Mouse (Mus musculus) frontal cortex, postnatal 14 days (tissue): Measurements from ENCODE around the gene Epn2.

ENCODE experiments used
- DNase-seq, 2 experiments: peaks; one replicate each; pipeline ENCODE4 v3.0.0; 2022; ENCODE audit warnings: low spot score in 2 of 2

Epn2 gene

DNA sequence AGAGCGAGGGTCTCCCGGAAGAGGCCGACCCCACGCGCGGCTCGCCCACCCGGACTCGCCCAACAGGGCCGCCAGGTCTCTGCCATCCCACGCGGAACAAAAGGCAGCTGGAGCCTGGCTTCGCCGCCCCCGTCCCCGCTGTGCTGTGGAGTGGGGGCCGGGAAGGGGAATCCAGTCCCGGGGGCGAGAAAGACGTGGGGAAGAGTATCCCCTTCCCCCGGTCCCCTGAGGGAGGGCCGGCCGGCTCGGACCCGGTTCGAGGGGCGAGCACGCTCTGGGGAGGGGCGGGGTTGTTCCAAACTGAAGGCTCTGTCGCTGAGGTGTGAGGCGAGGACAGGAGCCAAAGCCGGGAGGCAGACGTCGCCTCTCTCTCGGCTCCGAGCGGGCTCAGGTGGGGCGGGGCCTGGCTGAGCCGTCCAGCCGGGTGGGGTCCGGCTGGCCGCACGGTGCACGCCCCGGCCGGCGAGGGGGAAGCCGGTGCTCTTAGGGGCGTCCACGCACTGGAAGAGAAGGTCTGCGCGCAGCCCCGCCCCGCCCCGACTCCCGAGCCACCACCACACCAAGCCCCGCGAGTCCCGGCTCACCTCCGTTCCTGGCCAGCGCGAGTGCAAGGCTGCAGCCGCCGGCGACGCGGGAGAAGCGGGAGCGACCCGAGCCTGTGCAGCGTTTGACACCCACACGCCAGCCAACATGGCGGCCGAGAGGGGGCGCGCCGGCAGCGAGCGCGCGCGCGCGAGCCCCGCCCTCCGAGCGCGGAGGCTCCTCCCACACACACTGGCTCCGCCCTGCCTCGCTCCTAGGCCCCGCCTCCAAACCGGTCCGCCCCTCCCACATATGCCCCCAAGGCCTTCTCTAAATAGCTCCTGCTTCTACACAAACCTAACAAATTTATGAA is at the start of gene Epn2:
Gene Epn2 (minus strand): TSS at position 705 of the 895 bp plus-strand sequence.
- DNase-seq = peak; percentile 48 to 62

GRCm38 (mm10) chr11:61626509-61626908 is 47.0 kb upstream of the Epn2 start:
- DNase-seq = no peak

DNA sequence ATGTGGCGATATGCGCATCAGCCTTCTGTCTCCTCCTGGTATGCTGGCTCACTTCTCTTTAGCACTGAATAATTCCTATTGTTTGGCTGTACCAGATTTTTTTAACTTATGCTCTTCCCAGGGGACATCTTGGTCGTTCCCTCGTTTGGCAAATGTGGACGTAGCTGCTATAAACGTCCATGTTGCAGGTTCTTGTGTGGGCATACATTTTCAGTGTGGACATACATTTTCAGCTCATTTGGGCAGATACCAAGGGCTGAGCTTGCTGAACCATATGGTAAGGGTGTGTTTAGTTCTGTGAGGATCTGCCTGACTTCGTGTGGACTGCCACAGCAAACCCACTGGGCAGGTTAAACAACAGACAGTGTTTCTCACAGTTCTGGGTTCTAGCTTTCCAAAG is 45.6 kb upstream of the Epn2 start:
- DNase-seq = no peak

DNA sequence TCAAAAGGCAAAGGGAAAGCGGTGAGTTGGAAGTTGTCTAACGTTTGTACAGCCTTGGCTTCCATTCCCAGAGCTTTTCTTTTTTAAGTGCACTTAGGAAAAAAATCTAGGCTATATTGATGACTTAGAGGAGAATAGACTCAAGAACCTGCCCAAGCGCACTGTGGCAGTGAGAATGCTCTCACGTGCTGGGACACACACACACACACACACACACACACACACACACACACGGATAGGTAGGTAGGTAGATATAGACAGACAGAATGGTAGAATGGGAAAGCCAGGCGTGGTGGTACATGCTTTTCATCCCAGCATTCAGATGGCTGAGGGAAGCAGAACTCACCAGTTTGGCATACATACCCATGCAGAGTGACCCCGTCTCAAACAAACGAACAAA is 41.3 kb upstream of the Epn2 start:
- DNase-seq = no peak

DNA sequence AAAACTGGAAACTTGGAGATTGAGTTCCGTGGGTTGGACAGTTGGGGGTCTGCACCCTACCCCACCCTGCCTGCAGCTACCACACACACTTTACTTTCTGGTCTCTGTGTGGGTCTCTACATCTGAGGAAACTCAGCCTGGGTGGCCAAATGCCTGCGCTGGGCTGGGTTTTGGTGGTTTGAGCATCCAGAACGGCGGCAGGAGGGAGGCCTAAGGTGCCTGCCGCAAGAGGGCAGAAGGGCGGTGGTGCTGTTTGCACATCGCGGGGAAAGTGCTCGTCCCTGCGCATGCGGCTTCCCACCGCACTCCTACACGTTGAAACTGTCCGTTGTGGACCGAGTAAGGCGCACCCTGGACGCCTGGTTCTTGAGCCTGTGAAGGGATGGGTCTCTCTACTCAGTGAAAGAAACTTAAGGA is 40.8 kb upstream of the Epn2 start:
- DNase-seq = peak; percentile 67 to 72

- peak in 1 of 2 experiments; percentile 58 for DNase-seq
Measured at GRCm38 (mm10) chr11:61619791-61620241, 40.3 kb upstream of the Epn2 start.

GRCm38 (mm10) chr11:61619356-61619755 is 39.9 kb upstream of the Epn2 start:
- no peak for DNase-seq

GRCm38 (mm10) chr11:61618571-61618970 is 39.1 kb upstream of the Epn2 start:
- no peak for DNase-seq

- DNase-seq = no peak
Measured at GRCm38 (mm10) chr11:61618131-61618530, 38.6 kb upstream of the Epn2 start.

- DNase-seq = no peak
Measured at GRCm38 (mm10) chr11:61617293-61617975, 37.9 kb upstream of the Epn2 start.

DNA sequence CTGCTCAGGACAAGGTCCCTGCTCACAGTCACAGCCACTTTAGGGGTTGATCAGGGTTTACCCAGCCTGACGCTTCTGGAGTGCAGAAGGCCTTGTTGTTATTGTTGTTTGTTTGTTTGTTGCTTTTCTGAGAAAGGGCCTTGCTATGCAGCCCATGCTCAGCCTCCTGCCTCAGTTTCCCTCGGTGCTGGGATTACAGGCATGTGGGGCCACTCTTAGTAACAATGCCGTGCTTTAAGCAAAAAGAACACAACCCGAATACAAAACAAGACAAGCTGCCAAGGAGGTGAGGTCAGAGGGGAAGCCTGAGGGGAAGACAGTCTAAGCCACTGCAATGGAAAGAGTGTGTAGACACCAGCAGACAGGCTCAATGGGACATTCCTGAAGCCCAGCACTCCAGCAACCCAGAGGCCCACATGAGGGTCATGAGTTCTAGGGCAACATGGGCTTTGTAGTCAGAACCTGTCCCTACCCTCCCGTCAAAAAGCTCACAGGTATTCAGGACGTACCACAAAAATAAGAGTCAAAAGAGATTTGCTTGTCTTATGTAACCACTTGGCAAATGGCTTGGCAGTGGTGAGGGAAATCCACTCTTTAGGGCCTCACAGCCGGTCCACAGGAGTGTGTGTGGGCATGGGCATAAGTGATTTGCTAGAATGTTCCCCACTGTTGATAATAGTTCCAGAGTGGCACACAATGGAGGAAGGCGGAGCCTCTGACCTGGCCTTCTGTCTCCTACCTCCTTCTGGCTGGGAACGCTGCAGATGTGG is 37.2 kb upstream of the Epn2 start:
- DNase-seq = no peak

DNA sequence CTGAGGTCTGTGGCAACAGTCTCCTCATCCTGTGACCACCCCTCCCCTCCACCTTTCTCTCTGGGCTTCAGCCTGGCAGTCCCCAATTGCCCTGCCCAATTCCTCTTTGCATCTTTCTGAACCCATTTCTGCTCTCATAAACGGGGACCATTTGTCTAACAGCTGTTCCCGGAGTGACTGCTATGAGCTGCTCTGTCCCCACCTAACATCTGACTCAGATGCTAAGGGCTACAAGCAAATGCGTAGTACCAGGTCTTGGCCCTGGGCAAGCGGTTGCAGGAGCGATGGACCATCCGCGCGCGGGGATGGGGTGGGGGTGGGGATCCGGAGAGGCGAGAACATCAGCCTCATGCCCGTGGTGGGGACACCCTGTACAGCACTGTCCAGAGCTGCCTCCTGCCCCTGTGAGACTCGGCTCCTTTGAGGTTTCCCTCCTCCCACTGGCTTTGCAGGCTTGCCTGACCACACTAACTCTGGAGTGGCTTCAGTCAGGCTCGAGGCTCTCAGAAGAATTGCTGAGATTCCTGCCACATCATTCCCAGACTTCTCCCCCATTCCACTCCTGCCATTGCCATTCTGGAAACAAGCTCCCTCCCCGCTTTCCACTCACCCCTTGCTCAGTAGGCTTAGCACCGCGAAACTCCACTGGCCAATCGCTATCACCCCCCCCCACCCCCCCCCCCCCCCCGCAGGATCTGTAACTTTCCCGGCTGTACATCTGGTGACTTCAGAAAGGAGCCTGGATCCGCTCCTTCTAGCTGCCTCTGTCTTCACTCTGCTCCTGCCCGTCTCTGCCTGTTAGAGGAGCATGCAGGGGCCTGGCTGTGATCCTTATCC is 36.4 kb upstream of the Epn2 start:
- no peak for DNase-seq

DNA sequence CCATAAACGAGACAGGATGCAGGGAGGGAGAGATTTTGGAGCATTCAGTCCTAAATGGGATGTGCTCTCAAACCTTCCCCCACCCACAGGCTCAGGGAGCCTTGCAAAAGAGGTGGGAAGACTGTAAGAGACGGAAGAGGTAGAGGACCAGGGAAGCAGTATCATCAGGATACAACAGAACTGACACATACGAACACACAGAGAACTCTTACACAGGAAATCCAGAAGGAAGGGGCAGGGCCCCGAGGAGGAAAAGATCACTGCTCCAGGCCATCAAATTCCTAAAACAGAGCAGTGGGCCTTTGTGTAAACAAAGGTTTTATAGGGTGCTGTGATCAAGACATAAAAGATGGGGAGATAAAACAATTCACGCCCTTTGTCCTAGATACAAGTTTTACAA is 34.9 kb upstream of the Epn2 start:
- DNase-seq = no peak

DNA sequence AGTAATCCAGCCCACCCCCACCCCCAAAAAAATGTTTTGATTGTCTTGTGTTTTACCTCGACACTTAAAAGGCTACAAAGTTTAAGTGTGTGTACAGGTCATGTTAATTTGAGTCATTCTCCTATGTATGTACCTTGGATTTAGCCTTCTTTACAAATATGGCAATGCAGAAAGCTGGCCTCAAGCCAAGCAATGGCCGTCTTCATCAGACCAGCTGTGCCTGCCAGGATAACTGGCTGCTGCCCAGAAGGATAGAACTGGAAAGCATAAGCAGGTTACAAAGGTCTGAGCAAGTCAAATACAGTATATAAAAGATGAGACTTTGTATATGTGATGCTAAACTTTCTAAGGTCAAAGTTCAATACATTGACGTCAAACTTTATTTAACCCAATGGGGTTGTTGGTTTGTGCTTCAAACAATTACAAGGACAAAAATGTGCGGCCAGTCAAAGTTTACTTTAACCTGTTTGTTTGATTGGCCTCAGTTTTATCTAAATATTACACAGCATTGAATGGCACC is 32.7 kb upstream of the Epn2 start:
- DNase-seq = no peak

GRCm38 (mm10) chr11:61611197-61611596 is 31.7 kb upstream of the Epn2 start:
- no peak for DNase-seq

GRCm38 (mm10) chr11:61608072-61608471 is 28.6 kb upstream of the Epn2 start:
- DNase-seq = no peak

DNA sequence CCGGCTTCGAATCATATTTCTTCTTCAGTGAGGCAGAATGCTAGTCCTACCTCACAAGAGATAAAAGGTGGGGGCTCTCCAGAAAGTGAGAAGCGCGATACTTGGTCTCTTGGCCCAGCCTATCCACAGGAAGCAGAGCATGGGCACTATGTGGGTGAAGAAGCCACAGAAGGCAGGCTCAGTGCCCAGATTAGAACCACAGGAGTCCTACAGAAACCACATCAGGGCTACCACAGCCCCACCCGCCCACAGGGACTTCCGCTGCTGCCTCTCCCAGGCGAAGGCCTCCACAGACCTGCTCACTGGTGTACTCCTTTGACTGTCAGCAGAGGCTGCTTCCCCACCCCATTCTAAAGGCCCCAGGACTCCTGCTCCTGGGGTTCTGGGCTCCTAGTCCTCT is 23.2 kb upstream of the Epn2 start:
- DNase-seq = no peak

DNA sequence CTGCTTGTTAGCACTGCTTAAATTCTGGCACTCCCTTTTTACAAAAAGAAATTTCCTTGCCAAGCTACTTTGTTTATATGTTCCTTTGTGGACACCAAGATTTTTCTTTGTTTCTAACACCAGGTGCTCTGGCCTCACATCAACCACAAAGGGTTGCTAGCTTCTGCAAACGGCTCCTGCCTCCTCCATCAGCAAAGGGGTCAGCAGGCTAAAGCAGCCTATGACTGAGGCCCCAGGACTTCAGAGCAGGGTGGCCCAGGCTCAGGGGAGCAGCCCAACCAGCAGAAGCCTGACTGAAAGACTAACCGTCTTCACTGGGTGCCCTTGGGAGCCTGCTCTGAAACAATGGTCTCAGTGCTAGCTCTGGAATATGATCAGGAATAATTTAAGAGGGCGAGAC is 22.0 kb upstream of the Epn2 start:
- no peak for DNase-seq

DNA sequence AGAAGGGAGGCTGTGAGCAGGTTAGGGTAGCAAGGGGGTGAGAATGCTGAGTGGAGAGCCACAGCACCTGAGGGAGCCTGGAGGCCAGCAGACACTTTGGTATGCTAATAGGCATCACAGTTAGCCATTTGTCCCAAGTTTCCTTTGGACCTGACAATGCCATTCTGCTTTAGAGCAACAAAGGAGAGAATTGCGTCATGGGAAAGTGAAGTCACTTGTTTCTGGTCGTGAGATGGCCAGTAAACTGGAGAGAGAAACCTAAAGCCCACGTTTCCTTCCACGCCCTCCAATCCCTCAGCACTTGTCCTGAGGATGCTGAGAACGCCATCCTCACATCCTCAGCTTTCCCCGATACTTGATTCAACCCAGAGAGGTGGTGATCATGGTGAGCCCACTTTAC is 18.9 kb upstream of the Epn2 start:
- no peak for DNase-seq

DNA sequence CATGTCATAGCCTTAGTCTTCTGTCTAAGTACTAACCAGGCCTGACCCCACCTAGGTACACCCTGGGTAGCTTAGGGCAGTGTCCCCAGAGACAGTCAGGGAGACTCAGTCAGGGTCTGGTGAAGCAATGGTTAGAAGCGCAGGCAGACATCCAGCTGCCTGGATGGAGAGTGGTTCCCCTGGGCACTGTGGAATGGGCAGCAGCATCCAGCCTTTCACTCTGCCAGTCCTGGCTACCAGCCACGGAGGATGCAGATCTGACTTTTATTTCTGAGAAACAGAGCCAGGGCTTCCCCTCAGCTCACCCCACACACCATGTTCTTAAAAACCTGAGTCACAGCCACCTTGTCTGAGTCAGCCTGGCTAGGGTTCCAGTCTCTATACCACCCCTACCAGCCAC is 18.0 kb upstream of the Epn2 start:
- DNase-seq = no peak

- no peak for DNase-seq
Measured at GRCm38 (mm10) chr11:61593069-61593468, 13.6 kb upstream of the Epn2 start.
